In genomic region chr9:102262100-102262501, GRCm38 (mm10) we compare ENCODE assay signal across 12 mouse cellular contexts.
DNase-seq lines count a peak whose midpoint lies in the region; ATAC-seq lines count a peak whose summit lies in the region.
"Had no signal": no experiment of that assay in that cellular context is flagged by ENCODE, and none has a peak within 500 bp of the region (broad histone marks: within the 10 kb centered on the region; RNA-seq: fewer than 3 reads in every experiment).

No protein-coding gene starts in this region.

- 7% methylated on average over 4 of the region's 4 CpGs for WGBS in forebrain, embryonic 11.5 days
- WGBS in forebrain, embryonic 16.5 days, result 10% methylated on average over 4 of the region's 4 CpGs
- WGBS in forebrain, embryonic 15.5 days, result 17% methylated on average over 4 of the region's 4 CpGs

- no peaks in the 10 kb centered on the region for H3K9me3 ChIP-seq in forebrain, embryonic 11.5 days (ENCODE audit: control insufficient read depth, low read length)
- no peaks in the 10 kb centered on the region for H3K9me3 ChIP-seq in forebrain, embryonic 16.5 days (ENCODE audit: control insufficient read depth, low read length)
- no peaks in the 10 kb centered on the region for H3K9me3 ChIP-seq in forebrain, embryonic 15.5 days
- H3K9me3 ChIP-seq: stomach, embryonic 15.5 days had no signal

- no peak for DNase-seq in forebrain, embryonic 11.5 days (ENCODE audit: low spot score)
- peak; percentile 13 to 24 for DNase-seq in heart, postnatal 36 days
- DNase-seq in neural tube, embryonic 10.5 days (ENCODE audit: extremely low spot score, low spot score), result peak; percentile 52
- no peak for DNase-seq in gastrocnemius, adult 8-10 months (ENCODE audit: low spot score in 2 of 2)
- DNase-seq in layer of hippocampus, postnatal 25 days (ENCODE audit: extremely low spot score in 1 of 2, low spot score in 1 of 2), result no peak
- DNase-seq in cerebellum, postnatal 36 days, result no peak
- DNase-seq: cerebellum, postnatal 14 days; kidney, postnatal 36 days; lung, adult 18-20 months had no signal

- intact Hi-C loops in heart, postnatal 36 days (cut with DNase I), result no loop called here

- no peak overlapping the region for H3K4me2 ChIP-seq in forebrain, embryonic 11.5 days (ENCODE audit: low read depth, low read length, severe bottlenecking)
- no peak overlapping the region for H3K4me2 ChIP-seq in forebrain, embryonic 16.5 days (ENCODE audit: low read length)
- no peak overlapping the region for H3K4me2 ChIP-seq in forebrain, embryonic 15.5 days (replicated peaks)
- H3K4me2 ChIP-seq: stomach, embryonic 15.5 days had no signal

- H3K4me3 ChIP-seq in forebrain, embryonic 11.5 days (ENCODE audit: low read depth, low read length), result no peak overlapping the region
- H3K4me3 ChIP-seq in forebrain, embryonic 16.5 days (replicated peaks; ENCODE audit: low read length), result no peak overlapping the region
- no peak overlapping the region for H3K4me3 ChIP-seq in forebrain, embryonic 15.5 days
- H3K4me3 ChIP-seq: stomach, embryonic 15.5 days had no signal

- peaks cover 14% of the 10 kb centered on the region for H3K27me3 ChIP-seq in forebrain, embryonic 11.5 days (ENCODE audit: control insufficient read depth, insufficient read depth, low read length)
- peaks cover 2% of the 10 kb centered on the region; the same call in 1 of the 2 replicates for H3K27me3 ChIP-seq in forebrain, embryonic 16.5 days (replicated peaks; ENCODE audit: control insufficient read depth, insufficient read depth, low read length)
- 0 out of 2 replicates have a peak, but pooled peaks cover 8% of the 10 kb centered on the region for H3K27me3 ChIP-seq in forebrain, embryonic 15.5 days
- H3K27me3 ChIP-seq: stomach, embryonic 15.5 days had no signal

- ATAC-seq in forebrain, embryonic 11.5 days (replicated peaks; ENCODE audit: low FRiP score), result peak; percentile 65
- no peak for ATAC-seq in forebrain, embryonic 16.5 days
- ATAC-seq in forebrain, embryonic 15.5 days (replicated peaks), result peak; percentile 17; the same call in 1 of the 2 replicates

- H3K27ac ChIP-seq in forebrain, embryonic 11.5 days (ENCODE audit: low read depth, low read length), result no peak overlapping the region; the same call in 1 of the 2 replicates
- no peak overlapping the region for H3K27ac ChIP-seq in forebrain, embryonic 16.5 days (ENCODE audit: low read length)
- peak overlapping the region; percentile 12; the same call in 1 of the 2 replicates for H3K27ac ChIP-seq in forebrain, embryonic 15.5 days (replicated peaks)
- H3K27ac ChIP-seq: stomach, embryonic 15.5 days had no signal

- H3K9ac ChIP-seq in forebrain, embryonic 11.5 days (ENCODE audit: low read length), result no peak overlapping the region
- H3K9ac ChIP-seq in forebrain, embryonic 16.5 days (replicated peaks; ENCODE audit: low read depth, low read length), result no peak overlapping the region
- H3K9ac ChIP-seq in forebrain, embryonic 15.5 days (replicated peaks), result no peak overlapping the region
- H3K9ac ChIP-seq: stomach, embryonic 15.5 days had no signal

- no peaks in the 10 kb centered on the region for H3K36me3 ChIP-seq in forebrain, embryonic 11.5 days (ENCODE audit: control insufficient read depth, insufficient read depth, low read length)
- H3K36me3 ChIP-seq in forebrain, embryonic 16.5 days (ENCODE audit: control insufficient read depth, insufficient read depth), result no peaks in the 10 kb centered on the region
- H3K36me3 ChIP-seq in forebrain, embryonic 15.5 days, result no peaks in the 10 kb centered on the region
- H3K36me3 ChIP-seq: stomach, embryonic 15.5 days had no signal

- peaks cover 9% of the 10 kb centered on the region; the same call in 1 of the 2 replicates for H3K4me1 ChIP-seq in forebrain, embryonic 11.5 days (replicated peaks; ENCODE audit: control insufficient read depth, insufficient read depth, low read length)
- peaks cover 22% of the 10 kb centered on the region for H3K4me1 ChIP-seq in forebrain, embryonic 16.5 days (replicated peaks; ENCODE audit: control insufficient read depth, insufficient read depth, low read length)
- H3K4me1 ChIP-seq in forebrain, embryonic 15.5 days, result peaks cover 32% of the 10 kb centered on the region
- H3K4me1 ChIP-seq: stomach, embryonic 15.5 days had no signal

Comparison
In these comparisons a context has a peak if more than half of its experiments do, and no peak if none do; other contexts are left out.
1. DNase-seq: peak in heart, postnatal 36 days (2 of 2) and neural tube, embryonic 10.5 days (single experiment); none in forebrain, embryonic 11.5 days (single experiment), gastrocnemius, adult 8-10 months (0 of 2), layer of hippocampus, postnatal 25 days (0 of 2) and cerebellum, postnatal 36 days (0 of 2).